Mouse (Mus musculus): Measurements from ENCODE around the gene Ahnak2.

The Ahnak2 gene

DNA sequence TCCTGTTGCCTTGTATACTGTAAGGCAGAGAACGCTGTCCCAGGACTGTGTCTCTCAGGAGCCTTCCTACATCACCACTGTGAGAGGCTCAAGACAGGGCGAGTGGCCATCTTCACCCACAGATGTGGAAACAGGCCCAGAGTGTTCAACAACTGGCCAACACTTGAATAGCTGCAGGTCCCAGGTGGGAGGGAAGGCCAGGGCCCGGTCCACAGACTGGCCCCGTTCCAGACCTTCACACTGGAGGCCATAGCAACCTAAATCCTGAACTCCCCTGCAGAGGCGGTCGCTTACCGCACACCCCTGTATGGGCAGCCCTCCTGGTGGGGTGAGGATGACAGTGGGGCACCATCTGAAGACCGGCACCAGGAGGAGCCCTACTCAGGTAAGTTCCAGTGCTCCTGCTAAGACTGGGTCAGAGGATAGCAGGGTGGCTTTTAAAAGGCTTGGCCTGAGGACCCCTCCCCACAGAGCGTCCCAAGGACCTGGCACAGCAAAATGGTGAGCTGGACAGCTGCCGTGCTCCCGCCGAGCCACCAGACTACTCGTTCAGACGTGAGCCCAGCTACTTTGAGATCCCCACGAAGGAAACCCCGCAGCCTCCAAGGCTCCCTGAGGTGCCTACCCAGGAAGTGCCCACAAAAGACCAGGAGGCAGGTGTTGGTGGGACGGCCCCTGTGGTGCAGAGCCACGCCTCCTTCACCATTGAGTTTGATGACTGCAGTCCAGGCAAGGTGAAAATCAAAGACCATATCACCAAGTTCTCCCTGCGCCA is 67.4 kb downstream of the Ahnak2 start:
- in situ Hi-C loops (cut with MboI), result no loop called here

- in situ Hi-C loops (cut with MboI), result no loop called here
Observed at GRCm38 (mm10) chr12:112734108-112734820, 68.2 kb downstream of the Ahnak2 start.

DNA sequence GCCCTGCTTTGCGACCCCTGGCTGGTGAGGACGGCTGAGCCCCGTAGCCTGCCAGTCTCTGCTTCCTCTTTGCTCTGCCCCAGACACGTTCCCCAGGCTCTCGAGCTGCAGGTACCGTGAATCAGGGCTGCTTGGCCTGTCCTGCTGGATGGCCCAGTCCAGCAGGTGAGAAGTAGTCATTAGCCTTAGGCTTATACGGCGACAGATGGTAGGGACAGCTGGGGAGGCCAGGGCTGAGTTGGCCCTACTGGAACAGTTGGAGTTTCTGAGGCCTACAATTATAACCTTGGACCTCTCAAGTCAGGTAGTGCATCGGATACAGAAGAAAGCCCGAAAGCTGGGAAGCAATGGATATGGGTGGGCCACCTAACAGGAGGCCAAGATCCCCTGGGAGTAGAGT is 69.9 kb downstream of the Ahnak2 start:
- in situ Hi-C loops (cut with MboI), result no loop called here

DNA sequence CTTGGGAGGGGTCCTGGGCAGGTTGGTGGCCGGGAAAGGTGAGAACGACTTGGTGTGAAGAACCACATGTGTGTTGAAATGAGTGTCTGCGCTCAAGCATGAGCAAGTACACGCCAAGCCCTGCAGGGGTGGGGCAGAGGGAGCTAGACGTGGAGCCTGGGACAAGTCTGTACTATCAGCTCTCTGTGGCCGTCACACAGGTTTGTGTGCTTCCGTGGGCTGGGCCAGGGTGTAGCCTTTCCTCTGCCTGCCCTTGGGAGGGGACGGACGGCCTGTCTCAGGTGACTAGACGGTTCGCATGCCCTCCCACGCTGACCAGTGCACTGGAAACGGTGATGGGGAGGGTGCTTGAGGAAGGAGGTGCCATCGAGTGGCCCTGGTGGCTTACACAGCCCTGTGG is 71.6 kb downstream of the Ahnak2 start:
- in situ Hi-C loops (cut with MboI), result no loop called here

GRCm38 (mm10) chr12:112727801-112728200 is 74.7 kb downstream of the Ahnak2 start:
- in situ Hi-C loops (cut with MboI), result no loop called here

DNA sequence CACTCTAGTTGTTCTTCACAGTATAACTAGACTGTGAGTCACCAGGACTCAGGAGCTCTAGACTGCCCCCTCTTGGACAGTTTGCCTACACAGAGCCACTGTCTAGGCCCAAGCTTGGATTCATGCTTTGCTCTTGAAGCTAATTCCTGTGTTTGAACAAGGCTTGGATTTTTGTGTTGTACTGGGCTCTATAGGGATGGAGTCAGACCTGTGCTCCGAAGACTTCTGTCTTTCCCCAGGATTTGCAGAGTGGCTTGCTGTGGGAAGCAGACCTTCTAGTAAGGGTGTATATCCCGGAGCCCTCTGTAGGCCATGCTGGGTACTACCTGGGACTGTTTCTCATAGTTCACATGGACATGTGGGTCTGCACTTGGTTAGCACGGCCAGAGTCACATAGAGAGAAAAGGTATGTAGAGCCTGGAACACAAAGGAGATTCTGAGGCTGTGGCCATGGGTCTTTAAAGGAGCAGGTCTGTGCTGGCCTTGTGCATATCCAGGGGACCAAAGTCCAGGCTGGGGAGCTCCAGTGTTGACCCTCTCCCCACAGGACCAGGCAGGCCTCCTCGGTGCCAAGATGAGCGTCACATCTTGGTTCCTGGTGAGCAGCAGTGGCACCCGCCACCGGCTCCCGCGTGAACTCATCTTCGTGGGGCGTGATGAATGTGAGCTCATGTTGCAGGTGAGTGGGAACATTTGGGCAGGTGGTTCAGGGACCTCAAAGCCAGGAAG is 78.2 kb downstream of the Ahnak2 start:
- in situ Hi-C loops (cut with MboI), result no loop called here

GRCm38 (mm10) chr12:112723445-112723844 is 79.0 kb downstream of the Ahnak2 start:
- in situ Hi-C loops (cut with MboI), result no loop called here

DNA sequence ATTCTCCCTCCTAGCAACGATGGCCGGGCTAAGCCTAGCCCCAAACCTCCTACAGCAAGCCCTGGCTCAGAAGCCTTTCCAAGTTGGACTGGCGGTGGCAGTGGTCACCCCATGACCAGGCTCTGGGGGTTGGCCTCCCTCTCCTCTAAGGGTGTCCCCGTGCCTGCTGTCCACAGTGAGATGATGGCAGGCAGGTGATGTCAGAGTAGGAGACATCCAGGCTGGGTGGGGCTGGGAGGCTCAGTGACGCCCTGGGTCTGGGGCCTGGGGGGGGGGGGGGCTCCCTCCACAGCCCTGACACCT is 79.5 kb downstream of the Ahnak2 start:
- in situ Hi-C loops (cut with MboI), result no loop called here

GRCm38 (mm10) chr12:112722240-112723027 is 80.0 kb downstream of the Ahnak2 start:
- in situ Hi-C loops (cut with MboI), result no loop called here
